ENCODE assay signal across 9 mouse cellular contexts in the genomic region with DNA sequence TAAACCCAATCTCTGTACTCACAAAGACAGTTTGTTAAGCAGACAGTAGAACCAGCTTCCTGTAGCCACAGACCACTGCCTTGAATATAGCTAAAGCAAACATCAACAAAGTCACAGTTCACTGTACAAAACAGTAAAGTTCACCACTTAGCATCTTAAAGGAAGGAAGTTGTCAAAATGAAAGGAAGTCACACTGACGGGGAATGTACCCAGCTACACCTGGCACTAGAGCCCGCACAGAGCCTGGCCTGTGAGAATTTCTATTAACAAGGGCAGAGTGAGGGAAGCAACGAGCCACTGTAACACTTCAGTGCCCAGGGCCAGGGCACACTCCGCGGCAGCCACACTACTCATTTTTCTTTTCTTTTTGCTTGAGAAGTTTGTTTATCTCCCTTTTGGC. TPM values are rescaled to one million over a fixed set of nuclear protein-coding genes. Genes with fewer than 3 reads are reported as not detected.
DNase-seq lines count a peak whose midpoint lies in the region; ATAC-seq and TF ChIP-seq lines count a peak whose summit lies in the region.
"Had no signal": no experiment of that assay in that cellular context is flagged by ENCODE, and none has a peak within 500 bp of the region (broad histone marks: within the 10 kb centered on the region; RNA-seq: fewer than 3 reads in every experiment).

No protein-coding gene starts in this region.

- WGBS in lung, embryonic 14.5 days, result 57% methylated on average over 5 of the region's 5 CpGs
- 57% methylated on average over 5 of the region's 5 CpGs for WGBS in kidney, embryonic 14.5 days

- no peak for ATAC-seq in lung, embryonic 14.5 days (ENCODE audit: insufficient read depth)
- ATAC-seq in kidney, embryonic 14.5 days (ENCODE audit: low FRiP score, low TSS enrichment), result no peak
- ATAC-seq: forebrain, embryonic 16.5 days had no signal

- peak overlapping the region; percentile 56; the same call in 1 of the 2 replicates for H3K27ac ChIP-seq in lung, embryonic 14.5 days (ENCODE audit: low read depth)
- peak overlapping the region; percentile 24; the same call in 1 of the 2 replicates for H3K27ac ChIP-seq in kidney, embryonic 14.5 days (ENCODE audit: low read depth, low read length)

- no peak for DNase-seq in lung, embryonic 14.5 days
- DNase-seq in lung, postnatal 14 days, result no peak
- DNase-seq in gastrocnemius, adult 8-10 months (ENCODE audit: low spot score in 2 of 2), result no peak
- no peak for DNase-seq in right cerebral cortex, postnatal 4 days
- DNase-seq in left cerebral cortex, postnatal 25 days (ENCODE audit: low spot score in 2 of 2), result no peak

- no peak overlapping the region for H3K9ac ChIP-seq in lung, embryonic 14.5 days
- no peak overlapping the region; the same call in 1 of the 2 replicates for H3K9ac ChIP-seq in kidney, embryonic 14.5 days (ENCODE audit: low read depth, low read length)

- H3ac ChIP-seq in myocyte (ENCODE audit: control insufficient read depth, insufficient read length), result no peak overlapping the region

- intact Hi-C loops in left cerebral cortex, postnatal 25 days (cut with DNase I), result no loop called here

- peaks cover 63% of the 10 kb centered on the region for H3K36me3 ChIP-seq in lung, embryonic 14.5 days (ENCODE audit: insufficient read depth)
- H3K36me3 ChIP-seq in kidney, embryonic 14.5 days (ENCODE audit: control insufficient read depth, insufficient read depth, low read length), result peaks cover 62% of the 10 kb centered on the region
- H3K36me3 ChIP-seq in myocyte (ENCODE audit: control insufficient read depth, insufficient read depth), result peaks cover 40% of the 10 kb centered on the region

- no peaks in the 10 kb centered on the region for H3K9me3 ChIP-seq in lung, embryonic 14.5 days (ENCODE audit: low read depth, low read length)
- no peaks in the 10 kb centered on the region for H3K9me3 ChIP-seq in kidney, embryonic 14.5 days (ENCODE audit: control insufficient read depth, low read length)
- H3K9me3 ChIP-seq: megakaryocyte, embryonic 14.5 days had no signal

- H3K27me3 ChIP-seq in lung, embryonic 14.5 days (ENCODE audit: insufficient read depth, low read length), result no peaks in the 10 kb centered on the region
- H3K27me3 ChIP-seq in kidney, embryonic 14.5 days (ENCODE audit: control insufficient read depth, insufficient read depth, low read length), result no peaks in the 10 kb centered on the region
- H3K27me3 ChIP-seq in myocyte (ENCODE audit: control insufficient read depth, insufficient read depth, insufficient read length), result no peaks in the 10 kb centered on the region
- H3K27me3 ChIP-seq: megakaryocyte, embryonic 14.5 days had no signal

- no peak for TF ChIP-seq CTCF in lung, embryonic 14.5 days (IDR thresholded peaks at IDR 0.05; ENCODE audit: low read depth)

- peaks cover 21% of the 10 kb centered on the region for H3K79me2 ChIP-seq in myocyte (ENCODE audit: control insufficient read depth, insufficient read depth)

- H3K4me3 ChIP-seq in lung, embryonic 14.5 days (ENCODE audit: low read depth, low read length), result no peak overlapping the region
- no peak overlapping the region for H3K4me3 ChIP-seq in kidney, embryonic 14.5 days (ENCODE audit: low read length)
- no peak overlapping the region for H3K4me3 ChIP-seq in myocyte
- H3K4me3 ChIP-seq: megakaryocyte, embryonic 14.5 days had no signal

- no peaks in the 10 kb centered on the region for H3K4me1 ChIP-seq in lung, embryonic 14.5 days (ENCODE audit: insufficient read depth)
- peaks cover 8% of the 10 kb centered on the region; the same call in 1 of the 2 replicates for H3K4me1 ChIP-seq in kidney, embryonic 14.5 days (ENCODE audit: control insufficient read depth, insufficient read depth, low read length)

- no peak overlapping the region for H3K4me2 ChIP-seq in lung, embryonic 14.5 days
- H3K4me2 ChIP-seq in kidney, embryonic 14.5 days (replicated peaks; ENCODE audit: low read depth, low read length), result no peak overlapping the region
- no peak overlapping the region for H3K4me2 ChIP-seq in myocyte (ENCODE audit: low read depth)

- no peak for TF ChIP-seq POLR2A in myocyte (IDR thresholded peaks at IDR 0.05; ENCODE audit: insufficient read length, low read depth)

TF ChIP-seq in myocyte, 11 proteins besides CTCF, POLR2A, EP300 and RAD21:
- TF ChIP-seq TCF3 (IDR thresholded peaks at IDR 0.05; ENCODE audit: insufficient read length, low read depth) (no peak), E2F4 (IDR thresholded peaks at IDR 0.05; ENCODE audit: insufficient read depth) (no peak), MAX (IDR thresholded peaks at IDR 0.05; ENCODE audit: low read depth) (no peak), CEBPB (IDR thresholded peaks at IDR 0.05; ENCODE audit: insufficient read depth, poor library complexity, severe bottlenecking) (no peak), USF1 (IDR thresholded peaks at IDR 0.05; ENCODE audit: low read depth) (no peak), MYOD1 (IDR thresholded peaks at IDR 0.05; ENCODE audit: control insufficient read depth in 1 of 3, insufficient read length in 2 of 3, low read depth in 2 of 3) (no peak), POLR2AphosphoS2 (IDR thresholded peaks at IDR 0.05; ENCODE audit: insufficient read length, low read depth) (peak; percentile 13)

RNA-seq across cellular contexts. Expression of gene Rps15a, which starts 4.0 kb away (rescaled TPM):
- 868 and 955 TPM in 2 replicates for polyA plus RNA-seq in lung, embryonic 14.5 days (2014; fragmentation: Nextera tagmentation; extraction: Ambion mirVana)
- 874 and 1,384 TPM in 2 replicates for polyA plus RNA-seq in kidney, embryonic 14.5 days (2014; fragmentation: Nextera tagmentation; extraction: Ambion mirVana)
- 1,920 TPM for polyA plus RNA-seq in myocyte (2012; fragmentation: generic; extraction: Trizol)
- total RNA-seq in gastrocnemius, adult 8-10 months (2022), result 100 to 1,000 TPM; 380 to 543 (median 432) TPM
- total RNA-seq in left cerebral cortex, postnatal 25 days (2021), result 100 to 1,000 TPM; 339 to 353 TPM

RNA-seq across cellular contexts. Expression of gene Arl6ip1, which starts 9.5 kb away (rescaled TPM):
- polyA plus RNA-seq in lung, embryonic 14.5 days (2014; fragmentation: Nextera tagmentation; extraction: Ambion mirVana), result 352 and 375 TPM in 2 replicates
- polyA plus RNA-seq in kidney, embryonic 14.5 days (2014; fragmentation: Nextera tagmentation; extraction: Ambion mirVana), result 381 and 452 TPM in 2 replicates
- 120 TPM for polyA plus RNA-seq in myocyte (2012; fragmentation: generic; extraction: Trizol)
- total RNA-seq in gastrocnemius, adult 8-10 months (2022), result 10 to 100 TPM in 1 of 4 experiments, 1 to 10 TPM in 3; 7.1 to 10.1 (median 8.3) TPM
- 100 to 1,000 TPM; 254 to 273 TPM for total RNA-seq in left cerebral cortex, postnatal 25 days (2021)
